Mouse (Mus musculus): ENCODE data around the gene Clmn. TPM values are rescaled to one million over a fixed set of nuclear protein-coding genes. Genes with fewer than 3 reads are reported as not detected.

The Clmn gene
- polyA plus RNA-seq, 1 experiment = 21.3 TPM

DNA sequence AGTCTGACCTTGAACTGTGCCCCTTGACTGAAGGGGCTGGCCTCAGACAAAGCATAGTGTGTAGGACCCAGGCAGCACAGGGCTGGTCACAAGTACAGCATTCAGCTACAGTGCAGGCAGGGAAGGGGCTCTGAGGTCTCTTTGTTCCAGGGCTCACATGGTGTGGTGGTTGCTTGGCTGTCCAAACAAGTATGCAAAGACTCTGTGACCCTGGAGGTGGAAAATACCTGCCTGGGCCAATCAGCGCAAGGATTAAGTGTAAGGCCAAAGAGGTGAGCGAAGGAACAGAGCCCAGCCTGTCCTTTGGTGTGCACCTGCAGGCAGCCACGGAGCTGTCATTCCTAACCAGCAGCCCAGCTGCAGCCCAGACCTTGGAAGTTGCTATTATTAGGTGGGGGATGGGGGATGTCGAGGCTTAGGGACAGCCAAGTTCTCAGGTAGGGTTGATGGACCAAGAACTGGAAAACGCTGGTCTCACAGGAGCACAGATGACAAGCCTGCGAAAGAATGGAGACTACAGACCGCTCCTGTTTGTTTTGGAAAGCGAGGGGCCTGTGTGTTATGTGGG, 32.3 kb upstream of the Clmn start:
- Histone ChIP-seq H3K27ac (ENCODE audit: insufficient read depth, low read depth, low read length) (peak overlapping the region; percentile 91), H3K27me3 (replicated peaks; ENCODE audit: control insufficient read depth, insufficient read depth, low read length) (no peaks in the 10 kb centered on the region), H3K4me1 (ENCODE audit: control insufficient read depth, insufficient read depth, low read length) (peaks cover 31% of the 10 kb centered on the region), H3K4me3 (ENCODE audit: insufficient read depth, low read depth, low read length) (no peak overlapping the region), H3K36me3 (ENCODE audit: control insufficient read depth, insufficient read depth, low read length) (no peaks in the 10 kb centered on the region)
- peak; percentile 78 for DNase-seq
- TF ChIP-seq POLR2A (IDR thresholded peaks at IDR 0.05; ENCODE audit: low read depth, low read length) (no peak), CTCF (conservative IDR thresholded peaks at IDR 0.05; ENCODE audit: insufficient read depth, insufficient read length, low read depth, low read length) (no peak)
- WGBS = 26% methylated on average over 8 of the region's 8 CpGs

DNA sequence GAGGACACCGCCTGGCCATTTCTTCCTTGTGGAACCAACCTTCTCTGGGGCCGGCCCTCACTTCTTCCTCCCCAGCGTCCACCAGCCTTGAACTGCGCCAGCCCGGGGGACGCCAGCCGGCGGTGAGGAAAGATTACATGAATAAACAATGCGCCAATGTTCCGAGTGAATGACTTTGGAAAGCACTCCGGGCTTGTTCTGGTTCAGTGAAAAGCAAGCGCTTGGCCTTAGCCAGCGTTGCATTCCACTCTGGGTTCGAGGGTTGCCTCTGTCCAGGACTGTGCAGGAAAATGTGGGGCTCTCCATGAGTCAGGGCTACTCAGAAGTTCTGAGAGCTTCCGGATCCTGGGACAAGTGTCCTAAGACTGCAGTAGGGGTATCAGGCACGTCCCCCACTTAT, 31.8 kb upstream of the Clmn start:
- H3K27ac ChIP-seq (ENCODE audit: insufficient read depth, low read depth, low read length) = peak overlapping the region; percentile 91
- no peaks in the 10 kb centered on the region for H3K36me3 ChIP-seq (ENCODE audit: control insufficient read depth, insufficient read depth, low read length)
- H3K27me3 ChIP-seq (replicated peaks; ENCODE audit: control insufficient read depth, insufficient read depth, low read length) = no peaks in the 10 kb centered on the region
- WGBS = 35% methylated on average over 16 of the region's 16 CpGs
- DNase-seq = peak; percentile 94
- peaks cover 31% of the 10 kb centered on the region for H3K4me1 ChIP-seq (ENCODE audit: control insufficient read depth, insufficient read depth, low read length)
- TF ChIP-seq CTCF (conservative IDR thresholded peaks at IDR 0.05; ENCODE audit: insufficient read depth, insufficient read length, low read depth, low read length) = no peak
- H3K4me3 ChIP-seq (ENCODE audit: insufficient read depth, low read depth, low read length) = no peak overlapping the region

DNA sequence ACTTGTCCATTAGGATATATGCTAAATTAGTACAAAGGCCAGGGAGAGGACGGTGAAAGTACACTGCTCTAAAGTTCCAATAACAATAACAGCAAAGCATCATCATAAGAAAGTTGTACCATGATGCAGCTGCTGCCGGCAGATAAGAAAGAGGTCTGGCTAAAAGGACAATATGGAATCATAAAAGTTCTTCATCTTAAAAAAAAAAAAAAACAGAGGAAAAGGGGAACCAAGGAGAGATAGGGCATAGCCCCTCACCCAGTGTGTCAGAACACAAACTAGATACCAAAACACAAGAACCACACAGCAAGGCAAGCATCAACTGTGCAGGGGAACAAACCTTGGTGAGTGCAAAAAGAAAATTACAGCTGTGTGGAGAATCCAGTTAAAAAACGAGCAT, 27.4 kb upstream of the Clmn start:
- 96% methylated on average over 3 of the region's 3 CpGs for WGBS
- no peak overlapping the region for H3K27ac ChIP-seq (ENCODE audit: insufficient read depth, low read depth, low read length)
- no peaks in the 10 kb centered on the region for H3K36me3 ChIP-seq (ENCODE audit: control insufficient read depth, insufficient read depth, low read length)
- no peaks in the 10 kb centered on the region for H3K27me3 ChIP-seq (replicated peaks; ENCODE audit: control insufficient read depth, insufficient read depth, low read length)
- TF ChIP-seq POLR2A (IDR thresholded peaks at IDR 0.05; ENCODE audit: low read depth, low read length) (no peak), CTCF (conservative IDR thresholded peaks at IDR 0.05; ENCODE audit: insufficient read depth, insufficient read length, low read depth, low read length) (no peak)
- no peak for DNase-seq
- peaks cover 7% of the 10 kb centered on the region for H3K4me1 ChIP-seq (ENCODE audit: control insufficient read depth, insufficient read depth, low read length)
- H3K4me3 ChIP-seq (ENCODE audit: insufficient read depth, low read depth, low read length) = no peak overlapping the region

GRCm38 (mm10) chr12:104890066-104890465, 25.2 kb upstream of the Clmn start:
- no peaks in the 10 kb centered on the region for H3K36me3 ChIP-seq (ENCODE audit: control insufficient read depth, insufficient read depth, low read length)
- no peak overlapping the region for H3K27ac ChIP-seq (ENCODE audit: insufficient read depth, low read depth, low read length)
- no peak for TF ChIP-seq CTCF (conservative IDR thresholded peaks at IDR 0.05; ENCODE audit: insufficient read depth, insufficient read length, low read depth, low read length)
- no peaks in the 10 kb centered on the region for H3K27me3 ChIP-seq (replicated peaks; ENCODE audit: control insufficient read depth, insufficient read depth, low read length)
- WGBS = 88% methylated on average over 8 of the region's 8 CpGs
- no peaks in the 10 kb centered on the region for H3K4me1 ChIP-seq (ENCODE audit: control insufficient read depth, insufficient read depth, low read length)
- DNase-seq = no peak
- H3K4me3 ChIP-seq (ENCODE audit: insufficient read depth, low read depth, low read length) = no peak overlapping the region

- DNase-seq = no peak
- Histone ChIP-seq H3K36me3 (ENCODE audit: control insufficient read depth, insufficient read depth, low read length) (no peaks in the 10 kb centered on the region), H3K27ac (ENCODE audit: insufficient read depth, low read depth, low read length) (no peak overlapping the region), H3K4me3 (ENCODE audit: insufficient read depth, low read depth, low read length) (no peak overlapping the region), H3K27me3 (replicated peaks; ENCODE audit: control insufficient read depth, insufficient read depth, low read length) (no peaks in the 10 kb centered on the region), H3K4me1 (ENCODE audit: control insufficient read depth, insufficient read depth, low read length) (no peaks in the 10 kb centered on the region)
- no peak for TF ChIP-seq CTCF (conservative IDR thresholded peaks at IDR 0.05; ENCODE audit: insufficient read depth, insufficient read length, low read depth, low read length)
- TF ChIP-seq POLR2A (IDR thresholded peaks at IDR 0.05; ENCODE audit: low read depth, low read length) = no peak
- 80% methylated on average over 7 of the region's 7 CpGs for WGBS
These were observed 21.2 kb upstream of the Clmn start for GRCm38 (mm10) chr12:104886104-104886503.

GRCm38 (mm10) chr12:104882533-104882932, 17.7 kb upstream of the Clmn start:
- H3K4me3 ChIP-seq (ENCODE audit: insufficient read depth, low read depth, low read length) = no peak overlapping the region
- no peaks in the 10 kb centered on the region for H3K4me1 ChIP-seq (ENCODE audit: control insufficient read depth, insufficient read depth, low read length)
- DNase-seq = peak; percentile 55
- TF ChIP-seq CTCF (conservative IDR thresholded peaks at IDR 0.05; ENCODE audit: insufficient read depth, insufficient read length, low read depth, low read length) (no peak), POLR2A (IDR thresholded peaks at IDR 0.05; ENCODE audit: low read depth, low read length) (no peak)
- no peaks in the 10 kb centered on the region for H3K36me3 ChIP-seq (ENCODE audit: control insufficient read depth, insufficient read depth, low read length)
- H3K27me3 ChIP-seq (replicated peaks; ENCODE audit: control insufficient read depth, insufficient read depth, low read length) = no peaks in the 10 kb centered on the region
- H3K27ac ChIP-seq (ENCODE audit: insufficient read depth, low read depth, low read length) = no peak overlapping the region
- 47% methylated on average over 5 of the region's 5 CpGs for WGBS

- no peak for DNase-seq
- 71% methylated on average over 2 of the region's 2 CpGs for WGBS
- TF ChIP-seq CTCF (conservative IDR thresholded peaks at IDR 0.05; ENCODE audit: insufficient read depth, insufficient read length, low read depth, low read length) (no peak), POLR2A (IDR thresholded peaks at IDR 0.05; ENCODE audit: low read depth, low read length) (no peak)
- H3K4me1 ChIP-seq (ENCODE audit: control insufficient read depth, insufficient read depth, low read length) = no peaks in the 10 kb centered on the region
- no peaks in the 10 kb centered on the region for H3K36me3 ChIP-seq (ENCODE audit: control insufficient read depth, insufficient read depth, low read length)
- no peak overlapping the region for H3K27ac ChIP-seq (ENCODE audit: insufficient read depth, low read depth, low read length)
- no peak overlapping the region for H3K4me3 ChIP-seq (ENCODE audit: insufficient read depth, low read depth, low read length)
- H3K27me3 ChIP-seq (replicated peaks; ENCODE audit: control insufficient read depth, insufficient read depth, low read length) = no peaks in the 10 kb centered on the region
These were observed 17.2 kb upstream of the Clmn start for GRCm38 (mm10) chr12:104882061-104882460.

All from kidney, adult 2 months (tissue).